Mouse (Mus musculus): ENCODE measurements around the gene Gm5148. TPM values are rescaled to one million over a fixed set of nuclear protein-coding genes. Genes with fewer than 3 reads are reported as not detected.

Gene Gm5148
- total RNA-seq, 2 experiments from 2014 or later: 2.1 to 2.5 TPM

DNA sequence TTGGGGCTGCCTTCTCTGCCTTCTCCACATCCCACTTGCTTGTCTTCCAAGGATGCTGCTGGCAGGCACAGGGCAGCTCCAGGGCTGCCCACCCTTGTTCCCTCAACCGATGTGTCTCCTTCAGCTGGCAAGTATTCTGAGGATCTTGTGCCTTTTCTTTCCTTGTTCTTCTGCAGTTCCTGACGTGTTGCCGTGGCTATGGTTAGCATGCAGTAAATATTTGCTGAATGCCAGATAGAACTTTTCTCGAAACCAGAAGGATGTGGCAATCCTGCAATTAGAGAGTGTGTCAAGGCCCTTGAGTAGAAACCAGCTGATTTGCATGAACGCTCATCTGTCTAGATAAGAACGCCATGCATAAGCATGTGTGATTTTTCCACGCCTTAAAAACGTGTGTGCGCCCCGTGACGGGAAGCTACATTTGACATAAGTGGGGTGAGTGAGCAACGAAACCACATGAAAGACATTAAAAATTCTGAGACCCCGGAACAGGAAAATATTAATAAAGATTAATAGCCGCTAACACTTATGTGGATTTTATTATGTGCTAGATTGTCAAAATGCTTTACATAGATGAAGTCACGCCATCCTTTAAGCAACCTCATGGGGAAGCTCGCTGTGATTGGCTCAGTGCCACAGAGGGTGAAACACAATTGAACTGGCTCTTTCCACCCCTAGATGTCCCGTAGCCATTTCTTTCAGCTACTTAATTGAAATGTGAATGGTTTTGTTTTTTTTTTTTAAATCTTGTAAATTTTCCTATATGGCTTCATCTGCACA lies 14.1 kb upstream of the Gm5148 start:
- DNase-seq (ENCODE audit: low spot score in 2 of 2): no peak

GRCm38 (mm10) chr3:37737407-37737806 lies 13.1 kb upstream of the Gm5148 start:
- DNase-seq (ENCODE audit: low spot score in 2 of 2): peak; percentile 29 to 49

- no peak for DNase-seq (ENCODE audit: low spot score in 2 of 2)
These were observed 10.9 kb upstream of the Gm5148 start for GRCm38 (mm10) chr3:37735166-37735565.

- peak; percentile 38 to 48 for DNase-seq (ENCODE audit: low spot score in 2 of 2)
These were observed 4.9 kb upstream of the Gm5148 start for GRCm38 (mm10) chr3:37729142-37729541.

DNA sequence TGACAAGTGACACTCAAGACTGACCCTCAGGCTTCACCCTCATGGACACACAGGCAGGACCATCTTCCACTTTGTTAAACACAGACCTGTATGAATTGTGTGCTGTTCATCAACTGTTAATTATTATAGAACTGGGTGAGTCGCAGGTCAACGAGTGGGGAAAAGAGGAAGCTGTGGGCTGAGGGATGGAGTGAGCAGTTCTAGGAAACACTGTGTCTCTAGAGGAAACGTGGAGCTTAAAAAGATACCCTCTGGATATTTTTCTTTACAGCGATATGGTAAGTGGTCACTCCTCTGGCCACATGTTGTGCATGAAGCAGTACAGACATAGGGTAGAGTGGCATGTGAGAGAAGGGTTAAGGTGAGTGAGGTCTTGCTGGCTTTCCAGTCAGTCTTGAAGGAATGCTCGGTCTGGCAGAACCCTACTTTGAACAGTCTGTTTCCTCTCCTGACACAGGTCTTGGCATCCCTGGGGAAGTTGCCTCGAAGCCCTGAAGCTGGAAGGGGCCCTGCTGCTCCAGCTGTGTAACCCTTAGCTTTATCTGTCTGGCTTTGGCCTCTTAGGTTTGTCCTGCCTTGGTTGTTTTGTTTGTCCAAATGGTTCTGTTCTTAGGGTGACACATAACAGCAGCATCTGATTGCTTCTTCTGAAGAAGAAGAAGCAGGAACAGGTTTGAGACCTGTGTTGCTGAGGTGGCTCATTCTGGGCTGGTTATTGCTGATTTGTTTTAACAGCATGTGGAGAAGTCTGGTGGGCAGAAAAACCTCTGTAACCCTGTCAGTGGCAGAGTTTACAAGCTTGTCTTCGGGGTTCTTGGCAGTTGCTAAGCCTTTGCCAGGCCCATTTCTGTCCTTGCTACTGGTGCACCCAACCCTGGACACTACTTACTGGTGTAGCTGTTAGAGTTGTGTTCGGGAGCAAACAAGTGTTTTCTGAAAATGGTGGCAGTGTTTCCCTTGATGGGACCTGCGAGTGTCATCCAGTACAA lies 4.1 kb upstream of the Gm5148 start:
- no peak for DNase-seq (ENCODE audit: low spot score in 2 of 2)

DNA sequence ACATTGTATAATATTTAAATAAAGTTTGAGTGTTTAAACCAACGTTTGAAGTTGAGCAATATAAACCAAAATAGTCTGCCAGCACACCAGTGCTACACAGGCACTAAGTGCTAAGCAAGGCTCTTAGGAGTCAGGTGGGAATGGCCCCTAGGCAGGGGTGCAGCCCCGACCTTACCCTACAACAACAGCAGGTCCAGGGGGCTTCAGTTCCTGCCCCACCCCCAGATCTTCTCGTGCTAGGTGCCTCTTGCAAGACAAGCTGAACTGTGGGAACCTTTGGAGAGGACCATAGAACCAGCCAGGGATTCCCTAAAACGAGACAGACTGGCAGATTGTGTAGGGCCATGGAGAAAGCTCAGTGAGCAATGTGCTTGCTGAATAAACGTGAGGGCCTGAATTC lies 3.1 kb upstream of the Gm5148 start:
- no peak for DNase-seq (ENCODE audit: low spot score in 2 of 2)

DNA sequence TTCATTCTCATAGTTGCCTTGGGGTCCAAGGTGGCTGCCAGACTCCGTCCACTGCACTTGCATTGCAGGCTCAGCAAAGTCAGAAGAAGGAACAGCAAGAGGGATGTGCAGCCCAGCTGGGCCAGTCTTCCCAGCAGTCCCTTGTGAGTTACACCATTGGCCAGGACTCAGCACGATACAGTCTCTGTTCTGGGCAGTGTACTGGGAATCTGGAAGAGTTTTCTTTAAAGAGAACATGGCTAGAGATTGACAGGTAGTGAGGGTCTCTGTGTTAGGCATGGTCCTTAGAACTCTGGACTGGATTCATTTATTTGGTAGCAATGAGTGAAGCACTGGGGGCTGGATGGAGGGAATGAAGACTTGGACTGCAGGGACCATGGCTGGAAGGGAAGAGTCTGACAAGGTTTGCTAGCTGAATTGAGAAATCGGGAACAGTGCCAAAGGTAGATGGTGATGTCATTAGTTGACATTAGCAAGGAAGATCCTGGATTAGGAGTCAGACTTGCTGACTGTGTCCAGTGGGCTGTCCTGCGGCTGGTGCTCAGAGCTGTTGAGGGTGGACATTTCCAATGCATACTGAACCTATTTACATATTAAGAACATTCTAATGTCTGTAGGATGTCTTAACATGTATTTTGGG lies 2.3 kb upstream of the Gm5148 start:
- no peak for DNase-seq (ENCODE audit: low spot score in 2 of 2)

GRCm38 (mm10) chr3:37724946-37725735 lies 851 bp upstream of the Gm5148 start:
- no peak for DNase-seq (ENCODE audit: low spot score in 2 of 2)

DNA sequence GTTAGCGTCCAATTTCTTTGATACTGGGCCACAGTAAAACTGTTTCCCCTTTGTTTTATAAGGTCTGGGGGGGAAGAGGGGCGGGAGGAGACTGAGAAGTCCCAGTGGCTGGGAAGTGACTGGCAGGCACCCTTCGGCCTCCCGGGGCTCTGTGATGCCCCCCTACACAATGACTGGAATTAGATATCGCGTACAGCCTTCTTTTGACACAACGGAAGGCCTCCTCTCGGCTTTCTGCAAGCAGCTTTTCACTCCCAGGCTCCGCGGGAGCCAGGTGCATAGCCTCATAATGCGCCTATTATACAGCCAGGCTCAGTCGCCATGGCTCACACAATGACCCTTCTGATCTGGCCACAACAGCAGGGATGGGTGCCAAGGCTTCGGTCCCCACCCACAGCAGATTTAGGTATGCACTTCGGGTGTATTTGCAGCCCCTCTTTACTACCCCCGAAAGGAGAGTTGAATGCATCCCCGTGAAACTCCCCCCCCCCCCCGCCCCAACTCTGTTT lies 574 bp downstream of the Gm5148 start:
- DNase-seq (ENCODE audit: low spot score in 2 of 2): peak; percentile 47 to 61

DNA sequence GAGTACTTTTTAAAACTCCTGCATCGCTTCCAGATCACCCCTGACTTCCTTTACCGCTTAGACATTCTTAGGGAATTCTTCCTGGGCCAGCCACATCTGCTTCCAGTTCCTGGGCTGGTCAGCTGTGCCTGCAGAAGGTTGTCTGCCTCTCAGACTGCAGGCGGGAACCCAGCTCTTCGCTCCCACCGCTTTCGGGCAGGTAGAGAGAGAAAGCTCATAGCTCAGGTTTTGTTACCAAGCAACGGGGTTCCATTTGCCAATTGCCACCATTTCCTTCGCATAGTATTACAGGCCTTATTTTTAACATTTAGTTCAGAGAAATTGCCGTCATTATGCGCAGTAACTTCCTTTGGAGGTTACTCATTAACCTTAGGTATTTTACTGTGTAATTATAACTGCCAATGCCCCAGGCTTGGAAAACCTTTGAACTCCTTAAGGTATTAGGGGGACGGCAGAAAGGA lies 1.2 kb downstream of the Gm5148 start:
- DNase-seq (ENCODE audit: low spot score in 2 of 2): peak in 1 of 2 experiments; percentile 39

- no peak for DNase-seq (ENCODE audit: low spot score in 2 of 2)
These were observed 1.7 kb downstream of the Gm5148 start for GRCm38 (mm10) chr3:37722487-37723060.

- DNase-seq (ENCODE audit: low spot score in 2 of 2): no peak
These were observed 7.3 kb downstream of the Gm5148 start for GRCm38 (mm10) chr3:37716992-37717391.

DNA sequence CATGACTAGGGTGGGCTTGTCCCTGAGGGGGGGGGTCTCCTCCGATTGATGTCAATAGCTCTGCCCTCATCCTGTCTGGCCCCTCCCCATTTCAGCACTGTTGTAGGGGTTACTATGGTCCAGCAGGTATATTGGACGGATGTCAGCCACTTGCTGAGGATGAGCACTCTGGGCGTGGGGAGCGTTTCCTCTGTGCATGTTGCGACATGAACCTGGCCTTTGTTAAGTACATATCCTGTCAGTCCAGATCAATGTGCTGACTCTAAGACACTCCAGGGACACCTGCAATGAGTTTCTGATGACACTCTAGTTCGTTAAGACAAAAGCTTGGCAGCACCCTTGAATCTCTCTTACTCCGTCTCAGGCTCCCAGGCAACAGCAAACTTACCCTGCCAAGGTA lies 8.6 kb downstream of the Gm5148 start:
- DNase-seq (ENCODE audit: low spot score in 2 of 2): no peak

DNA sequence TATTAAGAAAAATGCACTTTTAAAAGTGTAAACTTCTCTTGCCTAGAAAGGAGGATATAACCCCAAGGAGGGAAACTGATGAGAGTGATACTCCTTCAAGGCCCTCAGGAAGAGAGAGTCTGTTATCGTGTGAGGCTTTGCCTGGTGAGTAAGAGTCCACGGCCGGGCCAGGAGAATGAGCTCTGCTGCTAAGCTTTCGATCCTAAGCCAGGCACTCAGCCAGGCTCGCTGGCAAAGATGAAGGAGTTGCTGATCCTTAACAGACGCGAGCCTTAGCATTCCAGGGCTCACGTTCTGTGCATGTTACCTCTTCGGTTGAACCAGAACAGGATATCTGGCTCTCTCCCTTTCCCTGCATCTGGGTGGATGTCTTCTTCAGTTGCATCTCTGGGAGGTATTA lies 11.8 kb downstream of the Gm5148 start:
- DNase-seq (ENCODE audit: low spot score in 2 of 2): peak in 1 of 2 experiments; percentile 50

DNA sequence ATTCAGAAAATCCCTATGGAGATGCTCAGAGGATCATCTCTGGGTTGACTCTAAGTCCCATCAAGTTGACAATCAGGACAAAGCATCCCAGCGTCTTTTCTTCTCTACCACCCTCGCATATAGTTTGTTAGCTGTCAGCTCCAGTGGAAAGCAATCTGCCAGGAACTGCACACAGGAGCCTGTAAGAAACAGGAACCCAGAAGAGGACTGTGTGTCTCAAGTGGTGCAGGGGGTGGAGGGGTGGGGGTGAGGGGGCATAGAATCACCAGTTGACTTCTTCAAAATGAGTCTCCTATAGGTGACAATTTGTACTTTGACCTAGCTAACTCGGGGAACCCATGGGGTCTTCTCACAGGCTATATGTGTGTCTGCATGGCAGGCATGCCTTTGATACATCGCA lies 12.7 kb downstream of the Gm5148 start:
- DNase-seq (ENCODE audit: low spot score in 2 of 2): no peak

DNA sequence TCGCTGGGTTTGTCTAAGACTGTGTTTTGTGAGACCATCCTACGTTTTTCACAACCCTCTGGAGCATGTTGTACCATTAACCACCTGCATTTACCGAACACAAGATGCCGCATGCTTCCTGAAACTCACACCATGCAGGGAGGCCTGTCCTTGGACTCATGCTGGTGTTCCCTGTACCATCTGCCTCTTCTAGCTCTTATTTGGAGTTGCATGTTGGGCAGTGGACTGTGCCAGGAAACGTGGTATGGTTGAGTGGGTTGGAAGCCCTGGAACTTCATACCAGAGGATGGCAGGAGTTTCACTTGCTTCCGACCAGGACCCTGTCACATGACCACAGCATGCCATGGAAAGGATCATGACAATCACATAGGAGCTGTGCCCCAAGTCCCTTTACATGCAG lies 16.5 kb downstream of the Gm5148 start:
- no peak for DNase-seq (ENCODE audit: low spot score in 2 of 2)

DNA sequence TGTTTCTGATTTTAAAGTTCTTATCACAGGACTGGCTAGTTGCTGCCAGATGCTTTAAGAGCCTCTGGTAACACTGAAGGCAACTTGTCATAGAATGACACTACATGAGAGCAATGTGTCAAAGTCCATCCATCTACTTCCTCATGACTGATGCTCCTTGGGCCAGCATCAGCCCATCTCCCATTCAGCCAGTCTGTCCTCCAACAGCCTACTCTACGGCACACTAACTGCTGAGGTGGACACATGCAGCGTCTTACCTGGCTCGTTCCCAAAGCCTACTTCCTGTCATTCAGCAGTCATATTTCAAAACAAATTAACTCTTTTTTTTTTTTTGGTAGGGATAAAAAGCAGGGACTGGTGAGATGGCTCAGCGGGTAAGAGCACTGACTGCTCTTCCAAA lies 17.9 kb downstream of the Gm5148 start:
- DNase-seq (ENCODE audit: low spot score in 2 of 2): no peak

GRCm38 (mm10) chr3:37705436-37705835 lies 18.9 kb downstream of the Gm5148 start:
- DNase-seq (ENCODE audit: low spot score in 2 of 2): no peak

DNA sequence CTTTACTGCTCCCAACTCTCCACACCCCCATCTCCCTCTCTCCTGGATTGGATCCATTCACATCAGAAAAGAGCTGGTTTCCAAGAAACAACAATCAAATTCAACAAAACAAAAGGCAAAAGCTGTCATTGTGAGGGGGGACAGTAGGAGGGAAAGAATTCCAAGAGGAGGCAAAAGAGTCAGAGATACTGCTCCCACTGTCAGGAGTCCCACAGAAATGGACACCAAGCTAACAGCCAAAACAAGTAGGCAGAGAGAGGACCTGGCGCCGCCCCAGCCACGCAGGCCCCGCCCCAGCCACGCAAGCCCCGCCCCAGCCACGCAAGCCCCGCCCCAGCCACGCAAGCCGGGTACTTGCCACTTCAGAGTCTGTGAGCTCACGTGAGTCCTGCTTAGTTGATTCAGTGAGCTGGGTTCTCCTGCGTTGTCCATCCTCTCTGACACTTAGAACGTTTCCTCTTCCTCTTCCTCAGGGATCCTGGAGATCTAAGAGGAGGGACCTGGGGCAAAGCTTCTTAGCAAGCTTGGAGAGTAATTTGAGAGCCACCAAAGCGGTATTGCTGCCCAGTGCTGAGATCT lies 19.5 kb downstream of the Gm5148 start:
- DNase-seq (ENCODE audit: low spot score in 2 of 2): no peak

DNA sequence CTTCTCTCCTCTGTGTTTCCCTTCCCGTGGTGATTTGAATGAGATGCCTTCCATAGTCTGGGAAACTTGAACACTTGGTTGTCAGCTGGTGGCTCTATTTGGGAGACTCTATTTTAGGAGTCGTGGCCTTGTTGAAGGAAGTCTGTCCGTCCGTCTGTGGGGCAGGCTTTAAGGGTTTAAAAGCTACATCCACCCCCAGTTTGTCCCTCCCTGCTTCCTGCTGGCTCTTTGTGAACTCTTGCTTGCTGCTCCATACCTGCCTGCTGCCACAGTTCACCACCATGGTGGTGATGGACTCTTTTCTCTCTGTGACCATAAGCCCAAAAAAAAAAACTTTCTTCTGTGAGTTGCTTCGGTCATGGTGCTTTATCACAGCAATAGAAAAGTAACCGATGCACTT lies 21.2 kb downstream of the Gm5148 start:
- no peak for DNase-seq (ENCODE audit: low spot score in 2 of 2)

All from layer of hippocampus, postnatal 10 days (tissue).